Mouse (Mus musculus) C2C12 (cell line): Measurements from ENCODE around the gene Hist1h4f. TPM values are rescaled to one million over a fixed set of nuclear protein-coding genes. Genes with fewer than 3 reads are reported as not detected.
A peak's percentile ranks its signal among the peaks of the same experiment; 100 is the strongest.
"Not testable (repeated sequence)": the region's sequence is repeated elsewhere in the genome, so short reads cannot be mapped to it uniquely, and the experiment has no call there.

Experiments used
- H3K27me3 ChIP-seq: one replicate; pipeline ENCODE4 v1.6.1; 2011; ENCODE audit not compliant: control insufficient read depth, insufficient read depth, insufficient read length
- H3K36me3 ChIP-seq: one replicate; pipeline ENCODE4 v1.6.1; 2011; ENCODE audit not compliant: control insufficient read depth, insufficient read depth
- H3K4me3 ChIP-seq: one replicate; pipeline ENCODE4 v1.5.1; 2011; ENCODE audit warnings: mild to moderate bottlenecking, control low read depth; ENCODE audit not compliant: poor library complexity, insufficient read depth, severe bottlenecking
- H3K79me2 ChIP-seq: one replicate; pipeline ENCODE4 v1.6.1; 2011; ENCODE audit not compliant: control insufficient read depth, insufficient read depth
- H3K79me3 ChIP-seq: one replicate; pipeline ENCODE4 v1.6.1; 2011; ENCODE audit warnings: low read depth, control low read depth
- H3ac ChIP-seq: one replicate; pipeline ENCODE3; 2011; ENCODE audit warnings: low read depth; ENCODE audit not compliant: control insufficient read depth, insufficient read length
- CEBPB ChIP-seq: IDR thresholded peaks from one replicate; pipeline ENCODE4 v1.6.1; 2011; ENCODE audit warnings: low read depth, mild to moderate bottlenecking, control low read depth, moderate library complexity
- CTCF ChIP-seq: IDR thresholded peaks from one replicate; pipeline ENCODE4 v1.5.1; 2011; ENCODE audit not compliant: control insufficient read depth, insufficient read depth, insufficient read length
- FOSL1 ChIP-seq: IDR thresholded peaks from one replicate; pipeline ENCODE4 v1.8.0; 2011; ENCODE audit warnings: mild to moderate bottlenecking, low read length; ENCODE audit not compliant: poor library complexity, insufficient read depth, severe bottlenecking
- MAX ChIP-seq: IDR thresholded peaks from one replicate; pipeline ENCODE4 v1.6.1; 2011; ENCODE audit warnings: mild to moderate bottlenecking, control low read depth
- MYOD1 ChIP-seq: IDR thresholded peaks from one replicate; pipeline ENCODE4 v1.6.1; 2011; ENCODE audit warnings: low read depth; ENCODE audit not compliant: control insufficient read depth, insufficient read length
- MYOG ChIP-seq: IDR thresholded peaks from one replicate; pipeline ENCODE4 v1.6.1; 2011; ENCODE audit not compliant: control insufficient read depth, insufficient read length; ENCODE audit errors: extremely low read depth
- USF1 ChIP-seq: IDR thresholded peaks from one replicate; pipeline ENCODE4 v1.6.1; 2011; ENCODE audit warnings: low read depth, mild to moderate bottlenecking, control low read depth, moderate library complexity
- long read RNA-seq, 2 experiments: library from polyadenylated mRNA; unstranded; transcript quantifications; one replicate each; pipeline ENCODE4 v2.0.0; 2019 to 2020
- polyA plus RNA-seq: library from polyadenylated mRNA; unstranded; fragments of >200 nt; fragmentation: generic; extraction: Trizol; gene quantifications from one replicate; pipeline ENCODE4 v1.2.1, GENCODE M21; 2012; ENCODE audit warnings: missing spikeins

Gene Hist1h4f
- polyA plus RNA-seq: 7.4 TPM
- long read RNA-seq, experiment 1: 0 reads
- long read RNA-seq, experiment 2: 0 reads

DNA sequence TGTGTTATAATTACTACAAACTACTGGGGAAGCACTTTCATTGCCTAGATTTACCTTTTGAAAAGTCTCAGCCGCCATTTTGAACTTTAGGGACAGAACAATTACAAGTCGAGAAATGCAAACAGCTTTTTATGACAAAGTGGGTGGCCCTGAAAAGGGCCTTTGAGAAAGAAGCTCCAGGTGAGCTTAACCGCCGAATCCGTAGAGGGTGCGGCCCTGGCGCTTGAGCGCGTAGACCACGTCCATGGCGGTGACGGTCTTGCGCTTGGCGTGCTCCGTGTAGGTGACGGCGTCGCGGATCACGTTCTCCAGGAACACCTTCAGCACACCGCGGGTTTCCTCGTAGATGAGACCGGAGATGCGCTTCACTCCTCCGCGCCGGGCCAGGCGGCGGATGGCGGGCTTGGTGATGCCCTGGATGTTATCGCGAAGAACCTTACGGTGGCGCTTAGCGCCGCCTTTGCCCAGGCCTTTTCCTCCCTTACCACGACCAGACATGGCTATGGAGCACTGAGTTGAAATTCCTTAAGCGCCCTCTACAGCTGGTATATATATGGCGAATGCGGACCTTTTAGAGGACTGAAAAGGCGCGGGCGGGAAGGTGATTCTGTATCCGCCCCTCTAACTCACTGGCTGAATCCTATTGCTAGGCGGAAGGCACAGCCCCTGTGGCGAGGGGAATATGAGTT lies at the start of gene Hist1h4f:
Gene Hist1h4f (minus strand): TSS at position 503 of the 689 bp plus-strand sequence.
- H3K79me3 ChIP-seq, H3K36me3 ChIP-seq, H3K79me2 ChIP-seq, H3K27me3 ChIP-seq: not testable (repeated sequence)
- Histone ChIP-seq H3K4me3 (peak within 1 kb of the TSS; percentile 7), H3ac (peak within 1 kb of the TSS; percentile 48)
- peak; percentile 30 for TF ChIP-seq CEBPB

DNA sequence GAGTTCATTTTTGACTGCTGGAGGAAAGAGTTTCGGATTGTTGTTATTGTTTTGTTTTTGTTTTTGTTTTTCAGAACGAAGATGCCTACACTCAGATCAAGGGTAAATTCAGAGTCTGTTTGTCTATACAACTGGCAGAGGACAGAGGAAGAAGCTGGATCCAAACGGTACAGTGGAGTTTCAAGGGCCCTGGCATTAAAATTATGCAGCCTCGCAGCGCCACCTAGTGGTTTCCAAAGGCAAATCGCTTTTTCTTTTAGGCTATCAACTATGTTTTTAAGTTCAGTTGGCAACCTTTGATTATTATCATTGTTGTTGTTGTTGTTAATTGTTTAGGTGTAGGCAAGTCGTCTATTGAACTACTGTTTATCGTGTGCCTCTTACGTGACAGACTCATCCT lies 46.5 kb upstream of the Hist1h4f start:
- H3ac ChIP-seq: no peak overlapping the region
- no peaks in the 10 kb centered on the region for H3K27me3 ChIP-seq
- no peaks in the 10 kb centered on the region for H3K79me3 ChIP-seq
- H3K79me2 ChIP-seq: no peaks in the 10 kb centered on the region
- TF ChIP-seq CTCF (peak; percentile 17), MYOD1 (no peak)
- no peaks in the 10 kb centered on the region for H3K36me3 ChIP-seq
- no peak overlapping the region for H3K4me3 ChIP-seq

DNA sequence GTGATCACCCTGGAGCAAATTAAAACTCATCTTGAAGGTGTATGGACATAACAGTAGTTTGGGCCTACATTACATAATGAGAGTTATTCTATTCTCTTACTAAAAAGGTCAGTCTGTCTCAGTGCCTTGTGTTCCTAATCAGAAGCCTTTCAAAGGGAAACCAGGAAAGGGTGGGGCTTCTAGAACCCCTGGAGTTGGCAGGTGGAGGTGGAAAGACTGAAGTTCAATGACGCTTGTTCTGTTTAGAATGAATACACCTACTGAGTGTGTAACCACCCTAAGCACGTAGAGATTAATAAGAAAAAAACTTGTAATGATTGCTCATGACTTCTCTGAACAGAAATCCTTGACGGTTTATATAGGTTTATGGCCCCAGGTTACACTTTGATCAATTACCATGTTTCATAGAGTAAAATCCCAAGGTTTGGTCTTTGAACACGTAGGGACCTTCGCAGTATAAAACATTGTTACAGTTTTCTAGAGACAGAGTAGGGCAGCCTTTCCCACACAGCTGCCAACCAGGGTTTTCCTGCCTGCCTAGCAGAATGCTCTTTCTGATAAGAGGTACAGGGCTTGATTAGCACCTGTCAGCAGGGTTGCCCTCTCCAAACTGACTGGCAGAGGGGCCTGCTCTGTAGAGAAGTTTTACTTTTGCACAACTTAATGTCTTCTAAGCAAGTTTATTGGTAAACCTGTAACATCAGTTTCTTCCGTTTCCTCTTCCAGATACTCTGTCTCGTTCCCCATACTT lies 44.3 kb upstream of the Hist1h4f start:
- Histone ChIP-seq H3K4me3 (no peak overlapping the region), H3K79me2 (no peaks in the 10 kb centered on the region), H3K79me3 (no peaks in the 10 kb centered on the region), H3ac (no peak overlapping the region), H3K27me3 (no peaks in the 10 kb centered on the region), H3K36me3 (no peaks in the 10 kb centered on the region)
- TF ChIP-seq MYOG: no peak
- TF ChIP-seq CEBPB: no peak
- no peak for TF ChIP-seq CTCF
- TF ChIP-seq MYOD1: no peak
- no peak for TF ChIP-seq MAX
- TF ChIP-seq USF1: no peak
- TF ChIP-seq FOSL1: no peak

DNA sequence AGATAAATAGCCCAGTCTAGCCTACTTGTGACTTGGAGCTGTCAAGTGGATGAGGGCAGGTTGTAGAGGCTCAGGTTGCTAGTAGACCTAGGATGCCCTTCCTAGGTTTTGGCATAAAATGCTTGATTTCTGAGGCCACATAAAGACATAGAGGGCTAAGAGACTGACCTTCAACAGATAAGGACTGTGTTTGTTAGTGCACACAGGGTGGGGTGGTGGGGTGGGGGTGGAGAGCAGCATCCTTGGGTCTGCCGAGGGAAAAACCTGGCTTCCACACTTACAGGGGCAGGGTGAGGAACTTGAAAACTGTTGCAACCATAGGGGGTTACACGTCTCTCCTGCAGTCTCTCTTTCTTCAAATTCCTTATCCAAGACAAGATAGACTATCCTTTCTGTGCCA lies 43.7 kb upstream of the Hist1h4f start:
- no peak for TF ChIP-seq MYOD1
- TF ChIP-seq MAX: no peak
- TF ChIP-seq FOSL1: no peak
- TF ChIP-seq USF1: no peak
- TF ChIP-seq CTCF: no peak
- TF ChIP-seq MYOG: no peak
- no peak for TF ChIP-seq CEBPB
- no peaks in the 10 kb centered on the region for H3K36me3 ChIP-seq
- H3K4me3 ChIP-seq: no peak overlapping the region
- no peak overlapping the region for H3ac ChIP-seq
- H3K79me2 ChIP-seq: no peaks in the 10 kb centered on the region
- no peaks in the 10 kb centered on the region for H3K79me3 ChIP-seq
- no peaks in the 10 kb centered on the region for H3K27me3 ChIP-seq

DNA sequence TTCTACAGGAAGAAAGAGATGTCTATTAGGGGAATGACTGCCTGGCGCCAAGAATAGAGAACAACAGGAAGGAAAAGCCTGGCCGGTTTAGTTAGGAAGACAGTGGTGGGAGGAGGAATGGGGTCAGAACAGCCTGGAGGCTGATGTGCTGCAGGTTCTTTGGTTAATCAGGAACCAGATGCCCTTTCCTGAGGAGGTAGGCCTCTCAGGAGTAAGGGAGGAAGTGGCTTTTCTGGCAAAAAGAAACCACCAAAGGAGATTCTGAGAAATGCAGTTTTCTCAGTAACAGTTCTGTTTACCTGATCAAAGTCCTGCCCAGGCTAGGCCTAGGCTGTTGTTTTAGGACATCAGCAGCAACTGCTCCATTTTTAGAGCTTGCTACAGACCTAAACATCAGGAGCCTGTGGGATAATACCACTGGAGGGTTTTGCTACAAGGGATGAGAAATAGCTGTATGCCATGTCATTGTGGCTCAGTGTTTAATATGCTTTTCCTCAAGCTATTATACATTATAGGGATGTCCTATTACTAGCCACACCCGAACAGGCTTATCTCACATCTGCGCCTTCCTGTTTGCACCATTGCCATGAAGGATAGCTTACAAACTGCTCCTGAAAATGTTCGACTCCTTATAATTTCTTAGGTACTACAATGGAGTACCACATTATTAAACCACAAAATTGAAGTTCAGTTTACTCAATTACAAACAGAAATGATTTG lies 41.8 kb upstream of the Hist1h4f start:
- H3K4me3 ChIP-seq: no peak overlapping the region
- no peaks in the 10 kb centered on the region for H3K27me3 ChIP-seq

DNA sequence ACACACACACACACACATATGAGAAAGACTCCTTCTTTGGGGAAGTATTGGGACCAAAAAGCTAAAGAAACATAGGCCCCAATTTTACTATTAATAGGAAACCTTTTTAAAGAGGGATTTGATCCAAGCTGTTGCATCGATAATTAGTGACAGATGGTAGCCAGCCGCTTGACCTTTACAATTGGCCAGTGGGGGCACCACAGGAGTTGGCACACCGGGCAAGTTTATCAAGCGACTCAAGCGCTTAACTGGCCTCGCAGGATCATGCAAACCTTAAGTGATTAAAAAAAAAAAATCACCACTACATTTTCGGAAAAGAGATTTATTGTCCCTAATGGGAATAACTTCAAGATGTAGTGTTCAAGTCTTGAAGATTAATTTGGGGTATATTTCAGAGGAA lies 41.2 kb upstream of the Hist1h4f start:
- TF ChIP-seq CEBPB: no peak
- TF ChIP-seq USF1: no peak
- TF ChIP-seq MYOG: no peak
- no peak for TF ChIP-seq FOSL1
- TF ChIP-seq MYOD1: no peak
- no peaks in the 10 kb centered on the region for H3K79me3 ChIP-seq

More for the DNA sequence above, 41.8 kb upstream of the Hist1h4f start:
- Histone ChIP-seq H3K79me3 (no peaks in the 10 kb centered on the region), H3K79me2 (no peaks in the 10 kb centered on the region), H3ac (no peak overlapping the region), H3K36me3 (no peaks in the 10 kb centered on the region)
- TF ChIP-seq USF1: no peak

DNA sequence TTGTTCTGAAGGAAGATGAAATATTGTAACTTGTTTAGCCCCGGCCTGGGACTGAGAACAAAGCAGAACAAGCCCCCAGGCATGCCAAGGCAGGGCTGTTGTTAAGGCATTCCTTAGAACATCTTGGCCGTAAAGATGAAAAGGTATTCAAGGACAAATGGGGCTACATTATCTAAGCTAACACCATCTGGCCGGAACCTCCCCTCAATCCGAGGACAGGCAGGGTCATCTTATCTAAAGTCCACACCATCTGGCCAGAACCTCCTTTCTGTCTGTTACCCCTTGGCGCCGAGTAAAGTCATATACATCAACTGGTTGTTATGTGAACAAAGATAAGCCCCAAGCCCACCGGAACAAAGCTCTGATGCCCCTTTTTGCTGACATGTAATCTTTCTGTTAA lies 40.4 kb upstream of the Hist1h4f start:
- H3K27me3 ChIP-seq, H3K79me3 ChIP-seq, H3ac ChIP-seq, H3K36me3 ChIP-seq, H3K4me3 ChIP-seq, H3K79me2 ChIP-seq: not testable (repeated sequence)

More for the DNA sequence above, 41.2 kb upstream of the Hist1h4f start:
- no peak overlapping the region for H3ac ChIP-seq
- no peak overlapping the region for H3K4me3 ChIP-seq
- no peaks in the 10 kb centered on the region for H3K36me3 ChIP-seq
- H3K27me3 ChIP-seq: no peaks in the 10 kb centered on the region
- no peaks in the 10 kb centered on the region for H3K79me2 ChIP-seq
